Mouse (Mus musculus) CD8-positive naive resting alpha-beta T cell, adult 2 months (primary cell): ENCODE results near the gene Celf6.

ENCODE experiments used
- DNase-seq, 2 experiments: peaks; one replicate each; pipeline ENCODE4 v3.0.0; 2022; ENCODE audit warnings: low read depth in 2 of 2, low spot score in 2 of 2

Celf6 gene

DNA sequence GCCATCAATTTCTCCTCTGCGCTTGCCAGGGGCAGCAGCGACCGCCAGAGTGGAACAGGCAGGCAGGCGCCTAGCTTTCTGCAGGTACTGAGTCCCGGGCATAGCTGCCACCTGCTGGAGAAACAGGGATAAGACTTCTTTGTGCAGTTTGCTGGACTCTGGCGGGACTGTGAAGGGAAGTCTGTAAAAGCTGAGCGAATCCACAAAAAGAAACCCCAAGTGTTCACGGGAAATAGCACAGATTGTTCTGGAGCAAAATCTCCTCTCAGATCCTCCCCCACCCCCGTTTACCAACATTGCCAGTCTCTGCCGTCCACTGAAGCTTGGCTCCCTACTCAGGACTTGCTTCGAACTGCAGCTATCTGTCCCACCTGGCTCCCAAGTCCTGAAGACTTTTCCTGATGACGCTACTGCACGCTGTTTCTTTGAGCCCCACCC lies 7.2 kb downstream of the Celf6 start:
- peak; percentile 39 to 54 for DNase-seq

DNA sequence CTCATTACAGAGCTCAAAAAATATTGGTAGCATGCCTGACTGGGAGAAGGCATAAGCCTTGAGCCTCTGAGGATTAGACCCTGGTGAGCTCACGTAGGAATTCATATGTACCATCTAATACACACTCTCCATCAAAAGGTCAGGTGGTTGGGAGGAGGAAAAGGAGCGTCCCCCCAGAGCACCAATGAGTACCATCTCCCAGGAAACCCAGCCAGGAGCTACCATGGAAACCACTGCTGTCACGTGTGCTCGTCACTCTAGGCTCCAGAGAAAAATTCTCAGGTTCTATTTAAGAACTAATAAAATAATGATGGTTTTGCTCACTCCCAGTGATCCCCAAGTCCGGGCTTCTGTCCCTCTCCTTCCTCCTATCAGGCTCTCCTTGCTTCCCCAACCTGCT lies 10.5 kb downstream of the Celf6 start:
- DNase-seq: no peak

DNA sequence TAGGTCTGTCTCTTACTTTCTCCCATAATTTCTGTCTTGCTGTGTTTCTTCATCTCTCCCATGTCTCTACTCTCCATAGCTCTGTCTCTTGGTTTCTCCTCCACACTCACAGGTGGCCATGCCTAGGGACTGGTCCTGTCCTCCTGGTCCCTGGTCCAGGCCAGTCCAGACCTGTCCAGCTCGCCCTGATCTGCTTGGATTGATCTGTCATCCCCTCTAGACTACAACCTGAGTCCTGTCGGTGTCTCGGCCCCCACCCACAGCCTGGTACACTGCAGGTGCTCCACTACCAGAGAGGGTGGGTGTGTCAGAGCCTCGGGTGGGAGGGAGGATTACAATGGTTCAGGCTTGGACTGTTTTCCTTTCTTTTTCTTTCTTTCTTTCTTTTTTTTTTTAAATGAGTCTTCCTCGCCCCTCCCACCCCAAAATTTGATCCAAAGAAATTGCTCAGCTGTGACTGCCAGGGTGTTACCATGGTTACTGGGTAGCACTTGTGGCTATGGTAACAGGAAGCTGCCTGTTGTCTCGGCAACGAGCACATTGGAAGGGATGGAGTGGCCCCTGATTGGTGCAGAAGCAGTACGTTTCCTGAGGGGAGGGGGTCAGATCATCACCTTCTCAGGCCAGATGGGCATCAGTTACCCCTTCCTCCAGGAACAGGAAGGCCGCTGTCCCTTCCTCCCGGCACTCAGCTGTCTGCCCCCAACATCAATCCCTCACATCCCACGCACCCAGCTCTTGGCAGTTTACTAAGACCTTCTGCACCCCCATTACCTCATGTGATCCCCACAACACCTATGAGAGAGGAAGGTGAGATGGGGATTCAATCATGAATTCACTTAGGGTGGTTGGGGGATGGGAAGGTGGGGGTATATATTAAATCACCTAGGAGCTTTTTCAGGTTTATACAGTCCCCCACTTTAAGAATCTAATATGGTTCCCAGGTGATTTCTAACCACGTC lies 11.3 kb downstream of the Celf6 start:
- DNase-seq: no peak

DNA sequence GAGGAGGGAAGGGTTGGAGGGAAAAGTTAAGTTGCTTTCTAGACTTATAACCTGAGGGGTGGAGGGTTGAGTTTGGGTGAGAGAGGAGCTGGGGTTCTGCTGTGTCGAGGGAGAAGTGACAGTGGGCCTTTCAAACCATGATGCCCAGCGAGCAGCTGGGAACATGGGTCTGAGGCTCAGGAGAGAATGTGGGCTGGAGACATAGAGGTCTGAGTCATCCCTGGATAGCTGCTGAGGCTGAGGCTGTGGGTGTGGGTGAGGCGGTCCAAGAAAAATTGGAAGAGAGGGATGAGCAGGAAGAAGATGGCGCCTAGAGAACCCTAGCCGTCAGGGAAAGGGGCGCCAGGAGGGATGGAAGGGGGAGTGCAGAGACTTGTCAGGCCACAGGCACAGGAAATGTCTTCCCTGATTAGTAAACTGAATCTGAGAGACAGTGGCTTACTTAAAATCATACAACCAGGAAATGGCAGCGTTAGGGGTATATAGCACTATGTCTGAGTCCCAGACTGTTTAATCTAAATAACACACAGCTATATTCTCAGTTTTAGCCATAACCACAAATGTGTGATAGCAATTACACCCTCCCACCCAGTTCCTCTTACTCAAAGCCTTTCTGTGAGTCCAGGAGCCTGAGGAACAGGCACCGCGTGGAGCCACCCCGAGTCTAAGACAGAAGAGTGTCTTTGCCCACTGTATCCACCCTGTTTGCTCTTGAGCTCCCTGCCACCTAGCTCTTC lies 12.2 kb downstream of the Celf6 start:
- no peak for DNase-seq

DNA sequence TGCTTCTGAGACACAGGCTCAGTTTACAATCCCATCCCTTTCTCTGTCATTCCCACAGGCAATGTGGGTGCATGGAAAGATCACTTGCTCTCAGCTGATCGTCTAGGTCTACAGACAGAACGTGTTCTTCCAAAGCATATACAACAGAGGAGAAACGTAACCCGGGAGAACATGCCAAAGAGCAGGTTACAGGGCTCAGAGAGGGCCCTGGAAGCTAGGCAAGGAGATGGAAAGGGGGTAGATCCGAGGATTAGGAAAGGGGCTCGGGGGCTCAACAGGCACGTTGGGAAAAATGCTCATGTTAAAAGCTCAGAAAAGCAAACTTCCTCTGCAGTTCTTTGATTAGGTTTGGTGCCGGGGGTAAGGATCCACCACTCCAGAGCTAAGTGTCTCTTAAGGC lies 23.9 kb downstream of the Celf6 start:
- DNase-seq: no peak

DNA sequence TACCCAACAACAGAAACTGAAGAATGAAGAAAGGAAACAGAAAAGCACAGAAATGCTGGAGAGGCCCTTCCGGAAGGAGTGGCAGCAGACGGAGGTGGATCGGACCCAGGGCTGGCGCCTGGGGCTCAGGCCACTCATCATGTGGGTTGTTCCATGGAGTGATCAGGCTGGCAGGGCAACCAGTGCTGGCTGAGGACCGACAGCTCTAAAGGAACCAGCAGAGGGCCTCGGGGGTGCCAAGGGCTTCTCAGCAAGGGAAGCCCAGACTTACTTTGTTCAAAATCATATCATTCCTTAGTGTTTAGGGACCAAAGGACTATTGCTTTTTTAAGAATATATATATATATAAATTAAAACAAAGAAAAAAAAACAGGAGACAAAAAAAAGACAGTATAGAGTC lies 28.2 kb downstream of the Celf6 start:
- no peak for DNase-seq

DNA sequence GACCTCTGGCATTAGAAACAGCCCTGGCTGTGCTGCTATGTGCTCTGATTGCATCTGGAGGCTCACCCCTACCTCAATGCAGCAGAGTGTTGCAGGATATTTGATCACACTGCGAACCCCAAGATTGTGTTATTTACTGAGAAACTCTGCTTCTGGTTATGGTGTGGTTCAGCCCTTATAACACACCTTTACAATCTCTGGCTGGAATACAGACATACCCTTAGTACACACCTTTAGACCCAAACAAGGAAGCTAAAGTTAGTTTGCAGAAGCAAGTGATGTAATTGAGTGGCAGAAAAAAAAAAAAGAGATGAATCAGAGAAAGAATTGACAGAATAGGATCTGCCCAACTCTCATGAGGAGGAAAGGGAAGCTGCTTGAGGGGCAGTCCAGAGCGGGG lies 33.2 kb downstream of the Celf6 start:
- DNase-seq: no peak

DNA sequence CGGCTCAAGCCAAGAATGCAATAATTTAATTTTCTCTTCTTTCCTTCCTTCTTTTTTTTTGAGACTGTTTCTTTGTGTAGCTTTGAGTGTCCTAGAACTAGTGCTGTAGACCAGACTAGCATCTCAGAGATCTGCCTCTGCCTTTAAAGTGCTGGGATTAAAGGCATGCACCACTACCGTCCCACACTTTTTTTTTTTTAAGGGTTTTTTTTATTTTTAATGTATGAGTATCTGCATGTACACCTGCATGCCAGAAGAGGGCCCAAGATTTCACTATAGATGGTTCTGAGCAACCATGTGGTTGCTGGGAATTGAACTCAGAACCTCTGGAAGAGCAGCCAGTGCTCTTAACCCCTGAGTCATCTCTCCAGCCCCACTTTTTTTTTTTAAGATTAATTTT lies 38.1 kb downstream of the Celf6 start:
- DNase-seq: no peak

DNA sequence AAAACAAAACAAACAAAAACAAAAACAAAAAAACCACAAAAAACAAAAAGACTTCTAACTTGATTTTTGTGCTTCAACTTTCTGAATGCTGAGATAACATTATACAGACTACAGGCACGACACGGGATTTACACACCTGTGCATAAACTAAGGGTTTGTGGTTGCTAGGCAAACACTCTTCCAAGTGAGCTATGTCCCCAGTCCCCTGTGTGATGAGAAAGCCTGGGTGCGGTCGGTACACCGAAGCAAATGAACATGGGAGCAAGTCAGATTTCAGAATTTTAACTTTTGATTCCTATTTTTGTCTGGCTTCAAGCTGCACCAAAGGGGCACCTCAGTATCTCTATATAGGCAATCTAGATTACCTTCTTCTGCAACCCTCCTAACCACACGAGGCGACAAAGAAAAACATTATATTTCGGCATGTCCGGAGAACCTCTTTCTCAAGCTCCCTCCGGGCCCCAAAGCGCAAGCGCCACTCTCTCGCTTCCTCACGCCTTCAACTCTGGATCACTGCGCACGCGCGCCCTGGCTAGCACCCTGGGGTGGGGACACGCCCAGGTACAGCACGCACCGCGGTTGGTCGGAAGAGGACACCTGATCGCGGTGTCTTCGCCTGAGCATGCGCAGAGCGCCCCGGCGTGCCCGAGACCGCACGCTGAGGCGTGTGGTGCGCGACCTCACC lies 39.0 kb downstream of the Celf6 start, which contains the start of gene Parp6:
Gene Parp6, plus strand, starts transcription at position 663 of the 685 bp plus-strand sequence.
- DNase-seq: peak; percentile 99 to 100

DNA sequence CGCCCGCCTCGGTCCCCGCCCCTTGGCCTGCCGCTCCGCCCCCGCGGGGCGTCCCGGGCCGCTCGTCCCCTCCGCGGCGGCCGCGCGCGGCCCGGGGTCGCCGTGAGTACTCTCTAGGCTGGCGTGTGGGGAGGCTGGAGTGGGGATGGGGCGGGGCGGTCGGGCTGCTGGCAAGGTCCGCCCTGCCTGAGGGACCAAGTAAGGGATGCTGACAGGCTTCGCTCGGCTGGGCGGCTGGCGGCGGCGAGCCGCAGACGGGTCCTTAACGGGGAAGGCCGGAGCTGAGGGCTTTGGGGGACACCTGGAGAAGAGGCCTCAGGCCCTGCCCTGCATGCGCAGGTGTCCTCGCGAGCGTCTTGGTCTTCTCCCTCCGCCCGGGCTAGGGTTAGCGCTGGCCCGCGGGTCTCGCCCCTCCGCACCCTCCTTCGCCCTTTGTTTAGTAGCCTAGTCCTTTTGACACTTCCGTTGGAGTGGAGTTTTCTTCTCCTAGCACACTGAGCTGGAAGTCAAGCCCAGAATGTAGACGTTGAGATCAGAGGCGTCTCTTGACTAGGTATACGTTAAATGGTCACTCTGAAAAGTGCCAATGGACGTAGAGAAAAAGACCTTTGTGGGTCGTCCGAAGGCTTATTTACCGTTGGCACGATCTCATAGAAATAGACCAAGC lies 39.7 kb downstream of the Celf6 start:
- DNase-seq: no peak

DNA sequence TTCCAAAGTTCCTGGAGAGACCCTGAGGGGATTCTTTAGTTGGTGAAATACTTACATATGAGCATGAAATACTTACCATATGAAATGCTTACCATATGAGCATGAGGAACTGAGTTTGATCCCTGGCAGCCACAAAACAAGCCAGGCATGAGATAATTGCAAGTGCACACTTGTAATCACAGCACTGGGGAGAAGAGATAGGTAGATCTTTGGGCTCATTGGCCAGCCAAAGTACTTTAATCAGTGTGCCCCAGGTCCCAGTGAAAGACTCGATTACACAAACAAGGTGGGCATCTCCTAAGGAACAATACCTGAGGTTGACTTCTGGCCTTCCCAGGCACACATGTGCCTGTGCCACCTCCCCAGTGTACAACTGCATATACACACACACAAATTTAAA lies 60.7 kb downstream of the Celf6 start:
- no peak for DNase-seq

DNA sequence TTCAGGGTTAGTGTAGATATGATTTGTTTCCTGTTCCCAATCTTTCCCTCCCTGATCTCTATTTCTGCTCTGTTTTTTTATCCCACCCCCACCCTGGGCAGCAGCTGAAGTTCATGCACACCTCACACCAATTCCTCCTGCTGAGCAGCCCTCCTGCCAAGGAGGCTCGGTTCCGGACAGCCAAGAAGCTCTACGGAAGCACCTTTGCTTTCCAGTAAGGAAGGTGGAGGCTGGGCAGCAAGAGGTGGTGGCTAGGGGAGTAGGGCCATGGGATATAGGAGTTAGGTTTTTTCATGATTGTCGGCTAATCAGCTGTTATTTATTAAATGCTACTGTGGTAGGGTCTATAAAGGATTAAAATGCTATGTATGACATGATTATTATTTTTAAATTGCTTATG lies 62.2 kb downstream of the Celf6 start:
- no peak for DNase-seq

DNA sequence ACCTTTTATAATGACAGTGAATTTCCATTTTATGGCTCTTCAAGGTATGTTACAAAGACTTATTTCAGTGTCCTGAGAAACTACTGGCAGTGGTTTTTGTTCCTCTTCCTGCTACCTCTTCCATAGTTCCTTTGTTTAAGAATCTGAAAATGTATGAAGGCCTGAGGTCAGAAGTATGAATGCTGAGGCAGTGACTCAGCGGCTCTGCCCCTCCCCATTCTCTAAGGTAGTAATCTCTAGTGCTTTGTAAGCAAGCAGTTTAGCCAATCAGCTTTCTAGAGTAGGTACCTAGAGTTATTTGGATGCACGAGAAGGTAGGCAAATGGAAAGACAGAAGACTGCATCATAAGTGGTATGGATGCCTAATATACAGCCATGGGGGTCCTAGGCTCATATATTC lies 63.6 kb downstream of the Celf6 start:
- no peak for DNase-seq

DNA sequence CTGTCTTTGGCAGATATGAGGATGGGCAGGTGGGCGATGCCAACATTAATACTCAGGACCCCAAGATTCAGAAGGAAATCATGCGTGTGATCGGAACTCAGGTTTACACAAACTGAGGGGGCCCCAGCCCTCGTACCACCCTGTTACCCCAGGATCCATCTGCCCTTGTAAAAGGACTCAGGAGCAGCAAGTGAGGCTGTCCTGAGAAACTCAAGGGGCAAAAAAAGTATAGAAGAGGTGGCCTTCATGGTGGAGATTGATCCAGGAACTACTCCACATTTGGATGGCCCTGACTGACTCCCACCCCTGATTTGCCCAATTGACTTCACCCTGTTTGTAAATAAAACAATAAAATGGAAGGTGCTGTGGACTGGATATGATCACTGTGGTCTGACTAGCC lies 72.2 kb downstream of the Celf6 start:
- no peak for DNase-seq

DNA sequence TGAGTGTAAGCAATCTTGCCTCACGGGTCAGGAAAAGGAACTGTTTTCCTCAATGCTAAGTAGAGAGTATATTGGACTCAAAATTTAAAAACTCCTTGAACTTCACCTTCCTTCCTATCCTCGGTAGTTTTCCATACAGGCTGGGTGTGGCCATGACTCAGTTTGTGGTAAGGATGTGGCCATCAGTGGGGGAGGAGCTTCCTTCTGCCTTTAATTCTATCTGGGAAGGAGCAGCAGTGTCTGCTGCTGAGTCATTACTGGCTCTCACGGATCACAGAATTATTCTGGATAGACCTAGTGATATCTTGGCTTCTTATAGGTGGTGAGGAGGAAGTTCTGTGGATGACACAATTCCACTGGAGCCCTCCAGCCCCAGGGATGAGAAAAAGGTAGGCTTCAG lies 75.7 kb downstream of the Celf6 start:
- DNase-seq: no peak

DNA sequence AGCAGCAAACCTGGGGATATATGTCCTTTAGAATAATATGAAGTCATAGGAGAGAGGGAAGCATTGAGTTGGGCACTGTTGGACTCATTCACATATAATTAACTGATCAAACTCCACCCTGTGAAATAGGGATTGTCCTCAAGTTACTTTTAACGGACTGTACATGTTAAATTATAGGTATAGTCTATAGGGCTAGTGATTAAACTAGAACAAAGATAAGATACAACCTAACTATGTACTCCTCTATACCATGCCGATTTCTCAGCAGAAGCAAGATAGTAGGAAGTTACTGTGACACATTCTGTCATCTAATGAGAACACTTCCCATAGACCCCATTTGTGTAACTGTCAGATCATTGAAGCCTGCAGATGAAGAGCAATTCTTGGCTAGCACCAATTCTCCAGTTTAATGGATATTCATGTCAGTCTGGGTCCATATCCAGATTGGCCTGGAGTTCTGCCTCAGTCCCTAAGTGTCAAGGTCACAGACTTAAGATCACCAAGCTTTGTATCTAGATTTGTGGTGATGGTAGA lies 76.8 kb downstream of the Celf6 start:
- DNase-seq: no peak

DNA sequence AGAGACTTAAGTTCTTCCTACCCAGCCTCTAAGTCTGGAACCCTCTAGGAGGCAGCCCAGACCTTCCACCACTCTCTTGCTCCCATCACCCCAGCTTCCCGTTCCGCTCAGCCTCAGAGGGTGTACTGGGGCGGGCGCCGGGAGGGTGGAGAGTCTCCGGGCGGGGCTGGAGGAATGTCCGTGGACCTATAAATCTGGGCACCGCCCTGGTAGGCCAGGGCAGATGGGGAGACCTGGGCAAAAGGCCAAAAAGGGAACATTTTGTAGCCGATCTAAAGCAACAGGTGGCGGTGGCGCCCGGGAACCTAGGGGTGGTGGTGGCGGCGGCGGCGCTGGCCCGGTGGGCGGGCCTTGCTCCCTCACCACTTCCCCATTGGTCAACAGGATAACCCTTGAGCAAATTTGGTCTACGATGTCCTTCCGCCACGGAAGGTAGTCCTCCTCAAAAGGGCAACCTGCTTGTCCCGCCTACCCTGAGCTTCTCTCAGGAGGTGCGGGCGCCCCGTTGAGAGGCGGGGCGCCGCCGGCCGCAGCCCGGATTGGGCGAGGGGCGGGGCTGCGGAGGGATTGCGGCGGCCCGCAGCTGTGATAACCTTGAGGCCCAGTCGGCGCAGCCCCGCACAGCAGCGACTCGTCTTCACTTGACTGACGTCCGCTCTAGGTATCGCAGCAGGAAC lies 78.4 kb downstream of the Celf6 start, which contains the start of gene Pkm:
Gene Pkm, plus strand, starts transcription at position 411 of the 677 bp plus-strand sequence.
- DNase-seq: peak; percentile 92 to 94
